14 mouse cellular contexts compared by ENCODE assay signal in genomic region chr16:24653041-24653440, GRCm38 (mm10).
DNase-seq lines count a peak whose midpoint lies in the region.
"Had no signal": no experiment of that assay in that cellular context is flagged by ENCODE, and none has a peak within 500 bp of the region (broad histone marks: within the 10 kb centered on the region; RNA-seq: fewer than 3 reads in every experiment).

No protein-coding gene starts in this region.

- peak; percentile 32 for DNase-seq in cerebellum, adult 9-10 months
- DNase-seq in cerebellum, adult 8-10 months, result no peak
- DNase-seq in heart, adult 18-20 months, result peak; percentile 27 to 35
- DNase-seq in heart, adult 8-10 months (ENCODE audit: low spot score), result no peak
- DNase-seq in left cerebral cortex, postnatal 25 days (ENCODE audit: low spot score in 2 of 2), result peak; percentile 20 to 60
- no peak for DNase-seq in left cerebral cortex, adult 8-10 months (ENCODE audit: low spot score in 2 of 2)
- peak; percentile 20 for DNase-seq in adipocyte (ENCODE audit: low spot score)
- DNase-seq in natural killer cell, adult 2 months (ENCODE audit: low spot score in 2 of 2), result no peak
- DNase-seq: adrenal gland, postnatal 36 days; cerebellum, postnatal 10 days; heart, postnatal 36 days; kidney, adult 11 months; lung, postnatal 10 days; retina, postnatal 1 day had no signal

- intact Hi-C loops in left cerebral cortex, postnatal 25 days (cut with DNase I), result no loop called here

Comparison
In these comparisons a context has a peak if more than half of its experiments do, and no peak if none do; other contexts are left out.
1. DNase-seq: peak in cerebellum, adult 9-10 months (single experiment), heart, adult 18-20 months (2 of 2), left cerebral cortex, postnatal 25 days (2 of 2) and adipocyte (single experiment); none in cerebellum, adult 8-10 months (single experiment), heart, adult 8-10 months (single experiment), left cerebral cortex, adult 8-10 months (0 of 2) and natural killer cell, adult 2 months (0 of 2).